Mouse (Mus musculus) MEL (cell line): ENCODE data around the gene Mast3. TPM values are rescaled to one million over a fixed set of nuclear protein-coding genes. Genes with fewer than 3 reads are reported as not detected.
A peak's percentile ranks its signal among the peaks of the same experiment; 100 is the strongest.

Source experiments
- DNase-seq: peaks from one replicate; pipeline ENCODE4 v3.0.0; 2011; ENCODE audit warnings: low read depth, low spot score
- H3K27ac ChIP-seq: 2 replicates; pipeline ENCODE4 v1.5.1; 2012; ENCODE audit warnings: low read depth, mild to moderate bottlenecking, control low read depth, low read length, moderate library complexity; ENCODE audit not compliant: control insufficient read depth
- H3K27me3 ChIP-seq, 2 experiments: fragments of 150-350 bp in 1 of 2; sonication (generic) in 1 of 2; 2 replicates each; pipeline ENCODE4 v1.6.1; 2012; ENCODE audit warnings: low read length in 2 of 2, mild to moderate bottlenecking in 2 of 2, improper control_type of control experiment in 1 of 2, moderate library complexity in 1 of 2; ENCODE audit not compliant: insufficient read depth in 2 of 2, control insufficient read depth in 1 of 2
- H3K36me3 ChIP-seq, 2 experiments: 2 replicates each; pipeline ENCODE4 v1.6.1; 2012 to 2014; ENCODE audit warnings: low read length in 2 of 2, improper control_type of control experiment in 1 of 2, inconsistent platforms in 1 of 2, mild to moderate bottlenecking in 1 of 2; ENCODE audit not compliant: insufficient read depth in 2 of 2, control insufficient read depth in 1 of 2
- H3K4me1 ChIP-seq, 2 experiments: fragments of 150-350 bp in 1 of 2; sonication (generic) in 1 of 2; 2 replicates each; pipeline ENCODE4 v1.6.1; 2012; ENCODE audit warnings: low read length in 2 of 2, improper control_type of control experiment in 1 of 2, mild to moderate bottlenecking in 1 of 2; ENCODE audit not compliant: insufficient read depth in 2 of 2, control insufficient read depth in 1 of 2
- H3K4me3 ChIP-seq, 2 experiments: fragments of 150-350 bp in 1 of 2; sonication (generic) in 1 of 2; 2 replicates each; pipeline ENCODE4 v1.5.1; 2012; ENCODE audit warnings: low read depth in 2 of 2, low read length in 2 of 2, mild to moderate bottlenecking in 2 of 2, moderate library complexity in 2 of 2, control low read depth in 1 of 2, improper control_type of control experiment in 1 of 2; ENCODE audit not compliant: control insufficient read depth in 1 of 2, insufficient read depth in 1 of 2
- H3K79me2 ChIP-seq: 2 replicates; pipeline ENCODE4 v1.6.1; 2012; ENCODE audit warnings: mild to moderate bottlenecking, low read length, moderate library complexity; ENCODE audit not compliant: control insufficient read depth, poor library complexity, insufficient read depth
- H3K9ac ChIP-seq: 2 replicates; pipeline ENCODE4 v1.6.1; 2012; ENCODE audit warnings: low read depth, mild to moderate bottlenecking, control low read depth, low read length, moderate library complexity; ENCODE audit not compliant: control insufficient read depth, poor library complexity, severe bottlenecking
- H3K9me3 ChIP-seq: fragments of 150-350 bp; sonication (generic); replicated peaks from 2 replicates; pipeline ENCODE4 v1.6.1; 2012; ENCODE audit warnings: mild to moderate bottlenecking, low read length, improper control_type of control experiment, moderate library complexity; ENCODE audit not compliant: insufficient read depth
- BHLHE40 ChIP-seq: IDR thresholded peaks from 2 replicates; pipeline ENCODE4 v1.6.1; 2012; ENCODE audit warnings: low read depth, mild to moderate bottlenecking, inconsistent platforms, low read length, improper control_type of control experiment, borderline replicate concordance
- CHD2 ChIP-seq: IDR thresholded peaks from 2 replicates; pipeline ENCODE4 v1.6.1; 2011; ENCODE audit warnings: low read length, improper control_type of control experiment
- CTCF ChIP-seq, 3 experiments: IDR thresholded peaks in 2 of 3; conservative IDR thresholded peaks in 1 of 3; 2 replicates each; pipeline ENCODE4 v1.5.1; 2011 to 2012; ENCODE audit warnings: low read length in 3 of 3, low read depth in 2 of 3, mild to moderate bottlenecking in 2 of 3, improper control_type of control experiment in 1 of 3, inconsistent platforms in 1 of 3, mixed read lengths in 1 of 3, moderate library complexity in 1 of 3; ENCODE audit not compliant: control insufficient read depth in 1 of 3, insufficient read depth in 1 of 3, poor library complexity in 1 of 3, severe bottlenecking in 1 of 3
- GATA1 ChIP-seq: IDR thresholded peaks from 2 replicates; pipeline ENCODE4 v1.6.1; 2011; ENCODE audit warnings: low read depth, low read length, improper control_type of control experiment
- MAZ ChIP-seq: IDR thresholded peaks from 2 replicates; pipeline ENCODE4 v1.6.1; 2012; ENCODE audit warnings: low read depth, mild to moderate bottlenecking, inconsistent platforms, low read length, improper control_type of control experiment
- MEF2A ChIP-seq: IDR thresholded peaks from 2 replicates; pipeline ENCODE4 v1.6.1; 2014; ENCODE audit warnings: low read depth, mild to moderate bottlenecking, inconsistent platforms, low read length, improper control_type of control experiment; ENCODE audit not compliant: poor library complexity, insufficient replicate concordance, severe bottlenecking; ENCODE audit errors: extremely low read depth
- MYB ChIP-seq: IDR thresholded peaks from 2 replicates; pipeline ENCODE4 v1.6.1; 2011; ENCODE audit warnings: mild to moderate bottlenecking, low read depth, low read length, improper control_type of control experiment
- MYC ChIP-seq: IDR thresholded peaks from 2 replicates; pipeline ENCODE4 v1.6.1; 2011; ENCODE audit warnings: low read depth, mild to moderate bottlenecking, low read length, improper control_type of control experiment, moderate library complexity
- NELFE ChIP-seq: IDR thresholded peaks from 2 replicates; pipeline ENCODE4 v1.6.1; 2011; ENCODE audit warnings: low read depth, low read length, improper control_type of control experiment
- NRF1 ChIP-seq: IDR thresholded peaks from 2 replicates; pipeline ENCODE4 v1.6.1; 2014; ENCODE audit warnings: low read depth, mild to moderate bottlenecking, inconsistent platforms, low read length, improper control_type of control experiment, moderate library complexity; ENCODE audit not compliant: poor library complexity, insufficient read depth, severe bottlenecking
- POLR2A ChIP-seq, 2 experiments: IDR thresholded peaks; 2 replicates each; pipeline ENCODE4 v1.6.1; 2011 to 2012; ENCODE audit warnings: low read length in 2 of 2, mild to moderate bottlenecking in 2 of 2, control low read depth in 1 of 2, improper control_type of control experiment in 1 of 2, low read depth in 1 of 2, moderate library complexity in 1 of 2; ENCODE audit not compliant: control insufficient read depth in 1 of 2, insufficient read depth in 1 of 2, poor library complexity in 1 of 2
- POLR2AphosphoS2 ChIP-seq: IDR thresholded peaks from 2 replicates; pipeline ENCODE4 v1.6.1; 2011; ENCODE audit warnings: low read length, improper control_type of control experiment
- RAD21 ChIP-seq: IDR thresholded peaks from 2 replicates; pipeline ENCODE4 v1.6.1; 2011; ENCODE audit warnings: mild to moderate bottlenecking, low read depth, low read length, improper control_type of control experiment
- RCOR1 ChIP-seq: IDR thresholded peaks from 2 replicates; pipeline ENCODE4 v1.6.1; 2012; ENCODE audit warnings: low read depth, mild to moderate bottlenecking, inconsistent platforms, low read length, improper control_type of control experiment
- SIN3A ChIP-seq: IDR thresholded peaks from 2 replicates; pipeline ENCODE4 v1.6.1; 2012; ENCODE audit warnings: low read length, improper control_type of control experiment, inconsistent platforms
- TAL1 ChIP-seq: IDR thresholded peaks from 2 replicates; pipeline ENCODE4 v1.6.1; 2012; ENCODE audit warnings: mild to moderate bottlenecking, inconsistent platforms, low read length, moderate library complexity, mixed read lengths
- TBP ChIP-seq: IDR thresholded peaks from 2 replicates; pipeline ENCODE4 v1.8.0; 2011; ENCODE audit warnings: low read depth, low read length, improper control_type of control experiment
- USF1 ChIP-seq: IDR thresholded peaks from 2 replicates; pipeline ENCODE4 v1.6.1; 2014; ENCODE audit warnings: low read depth, mild to moderate bottlenecking, inconsistent platforms, low read length, improper control_type of control experiment, moderate library complexity
- ZC3H11A ChIP-seq: IDR thresholded peaks from 2 replicates; pipeline ENCODE4 v1.6.1; 2012; ENCODE audit warnings: low read depth, mild to moderate bottlenecking, inconsistent platforms, low read length, improper control_type of control experiment
- ZKSCAN1 ChIP-seq: IDR thresholded peaks from 2 replicates; pipeline ENCODE4 v1.6.1; 2012; ENCODE audit warnings: low read depth, mild to moderate bottlenecking, inconsistent platforms, low read length, improper control_type of control experiment, moderate library complexity
- polyA plus RNA-seq, 2 experiments: library from polyadenylated mRNA; stranded (reverse) in 1 of 2; unstranded in 1 of 2; fragments of >175 nt in 1 of 2; fragments of >200 nt in 1 of 2; gene quantifications; 2 replicates each; pipeline versions ENCODE4 v1.2.1 to v1.2.4; 2012; ENCODE audit warnings: low replicate concordance in 2 of 2, low read depth in 1 of 2; ENCODE audit not compliant: insufficient read length in 2 of 2, insufficient read depth in 1 of 2, missing spikeins in 1 of 2
- total RNA-seq: library from RNA; depleted of rRNA; stranded (reverse); fragments of 300-350 nt; gene quantifications from 2 replicates; pipeline ENCODE4 v1.2.3, GENCODE M21; 2012

Mast3 gene
- total and polyA plus RNA-seq, 3 experiments = 13.5 to 54.7 TPM; not detected in 1

GRCm38 (mm10) chr8:70743656-70744590 is 60.9 kb downstream of the Mast3 start:
- H3K27ac ChIP-seq = no peak overlapping the region
- H3K9me3 ChIP-seq = no peaks in the 10 kb centered on the region
- H3K27me3 ChIP-seq = peaks cover 0 to 1% of the 10 kb centered on the region in 2 experiments; a peak in 2 of 4 replicates
- DNase-seq = no peak
- TF ChIP-seq POLR2AphosphoS2 (no peak), MAZ (no peak), BHLHE40 (no peak), USF1 (0 out of 2 replicates have a peak, but pooled peaks have one; percentile 28), RAD21 (no peak), TBP (no peak)
- no peaks in the 10 kb centered on the region for H3K36me3 ChIP-seq
- no peaks in the 10 kb centered on the region for H3K79me2 ChIP-seq
- no peak overlapping the region for H3K4me3 ChIP-seq
- H3K4me1 ChIP-seq = no peaks in the 10 kb centered on the region
- H3K9ac ChIP-seq = no peak overlapping the region

- TF ChIP-seq POLR2AphosphoS2 (no peak), POLR2A (IDR thresholded peaks at IDR 0.05; ENCODE audit: control insufficient read depth in 1 of 2, insufficient read depth in 1 of 2, low read depth in 1 of 2, low read length in 2 of 2, poor library complexity in 1 of 2) (no peak), TBP (no peak), CHD2 (no peak), NRF1 (no peak), TAL1 (no peak), MYC (no peak), CTCF (IDR thresholded peaks at IDR 0.05 in 2 of 3, conservative IDR thresholded peaks at IDR 0.05 in 1 of 3; ENCODE audit: control insufficient read depth in 1 of 3, insufficient read depth in 1 of 3, low read depth in 2 of 3, low read length in 3 of 3, poor library complexity in 1 of 3, severe bottlenecking in 1 of 3) (no peak), RCOR1 (no peak), MYB (no peak), NELFE (no peak), ZC3H11A (no peak), ZKSCAN1 (no peak), SIN3A (no peak), GATA1 (no peak), MEF2A (no peak)
- no peak for DNase-seq
- H3K79me2 ChIP-seq = no peaks in the 10 kb centered on the region
- no peaks in the 10 kb centered on the region for H3K9me3 ChIP-seq
- H3K36me3 ChIP-seq = no peaks in the 10 kb centered on the region
- no peak overlapping the region for H3K27ac ChIP-seq
- H3K4me1 ChIP-seq = no peaks in the 10 kb centered on the region
- H3K9ac ChIP-seq = no peak overlapping the region
- no peak overlapping the region for H3K4me3 ChIP-seq
- H3K27me3 ChIP-seq = peaks cover 0 to 1% of the 10 kb centered on the region in 2 experiments; a peak in 2 of 4 replicates
These were observed 61.7 kb downstream of the Mast3 start for GRCm38 (mm10) chr8:70742981-70743655.
